Mouse (Mus musculus) C2C12 (cell line): Measurements from ENCODE around the gene Trip4. TPM values are rescaled to one million over a fixed set of nuclear protein-coding genes. Genes with fewer than 3 reads are reported as not detected.

Source experiments
- H3K27me3 ChIP-seq: one replicate; pipeline ENCODE4 v1.6.1; 2011; ENCODE audit not compliant: control insufficient read depth, insufficient read depth, insufficient read length
- H3K36me3 ChIP-seq: one replicate; pipeline ENCODE4 v1.6.1; 2011; ENCODE audit not compliant: control insufficient read depth, insufficient read depth
- H3K4me3 ChIP-seq: one replicate; pipeline ENCODE4 v1.5.1; 2011; ENCODE audit warnings: mild to moderate bottlenecking, control low read depth; ENCODE audit not compliant: poor library complexity, insufficient read depth, severe bottlenecking
- H3K79me2 ChIP-seq: one replicate; pipeline ENCODE4 v1.6.1; 2011; ENCODE audit not compliant: control insufficient read depth, insufficient read depth
- H3K79me3 ChIP-seq: one replicate; pipeline ENCODE4 v1.6.1; 2011; ENCODE audit warnings: low read depth, control low read depth
- H3ac ChIP-seq: one replicate; pipeline ENCODE3; 2011; ENCODE audit warnings: low read depth; ENCODE audit not compliant: control insufficient read depth, insufficient read length
- CEBPB ChIP-seq: IDR thresholded peaks from one replicate; pipeline ENCODE4 v1.6.1; 2011; ENCODE audit warnings: low read depth, mild to moderate bottlenecking, control low read depth, moderate library complexity
- CTCF ChIP-seq: IDR thresholded peaks from one replicate; pipeline ENCODE4 v1.5.1; 2011; ENCODE audit not compliant: control insufficient read depth, insufficient read depth, insufficient read length
- FOSL1 ChIP-seq: IDR thresholded peaks from one replicate; pipeline ENCODE4 v1.8.0; 2011; ENCODE audit warnings: mild to moderate bottlenecking, low read length; ENCODE audit not compliant: poor library complexity, insufficient read depth, severe bottlenecking
- MAX ChIP-seq: IDR thresholded peaks from one replicate; pipeline ENCODE4 v1.6.1; 2011; ENCODE audit warnings: mild to moderate bottlenecking, control low read depth
- MYOD1 ChIP-seq: IDR thresholded peaks from one replicate; pipeline ENCODE4 v1.6.1; 2011; ENCODE audit warnings: low read depth; ENCODE audit not compliant: control insufficient read depth, insufficient read length
- MYOG ChIP-seq: IDR thresholded peaks from one replicate; pipeline ENCODE4 v1.6.1; 2011; ENCODE audit not compliant: control insufficient read depth, insufficient read length; ENCODE audit errors: extremely low read depth
- USF1 ChIP-seq: IDR thresholded peaks from one replicate; pipeline ENCODE4 v1.6.1; 2011; ENCODE audit warnings: low read depth, mild to moderate bottlenecking, control low read depth, moderate library complexity
- polyA plus RNA-seq: library from polyadenylated mRNA; unstranded; fragments of >200 nt; fragmentation: generic; extraction: Trizol; gene quantifications from one replicate; pipeline ENCODE4 v1.2.1, GENCODE M21; 2012; ENCODE audit warnings: missing spikeins

The Trip4 gene
- polyA plus RNA-seq, 1 experiment: 6.2 TPM

DNA sequence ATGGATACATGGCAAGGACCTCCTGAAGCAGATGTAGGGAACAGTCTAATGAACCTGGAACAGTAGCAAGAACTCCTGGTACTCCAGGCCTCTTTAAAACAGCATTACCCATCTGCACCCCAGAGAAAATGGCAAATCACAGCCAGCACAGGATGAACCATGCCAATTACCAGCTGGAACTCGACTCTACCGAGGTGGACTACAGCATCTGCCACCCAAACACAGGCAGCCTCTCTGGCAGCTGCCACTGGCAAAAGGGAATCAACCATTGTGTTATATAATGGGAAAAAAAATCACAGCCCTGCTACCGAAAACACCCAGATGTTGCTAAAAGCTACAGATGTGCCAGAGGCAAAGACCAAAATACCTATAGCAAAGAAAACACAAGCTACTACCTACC is 115.5 kb downstream of the Trip4 start:
- no peak for TF ChIP-seq FOSL1
- no peak for TF ChIP-seq MYOD1
- TF ChIP-seq USF1: no peak
- no peak for TF ChIP-seq CEBPB
- TF ChIP-seq MYOG: no peak
- TF ChIP-seq MAX: no peak
- TF ChIP-seq CTCF: no peak
- Histone ChIP-seq H3K36me3 (peaks cover 11% of the 10 kb centered on the region), H3K79me3 (peaks cover 29% of the 10 kb centered on the region), H3K27me3 (no peaks in the 10 kb centered on the region), H3K4me3 (no peak overlapping the region), H3K79me2 (peaks cover 75% of the 10 kb centered on the region), H3ac (no peak overlapping the region)

- Histone ChIP-seq H3K36me3 (peaks cover 11% of the 10 kb centered on the region), H3K27me3 (no peaks in the 10 kb centered on the region), H3ac (no peak overlapping the region), H3K79me3 (peaks cover 31% of the 10 kb centered on the region), H3K79me2 (peaks cover 75% of the 10 kb centered on the region), H3K4me3 (no peak overlapping the region)
- TF ChIP-seq CEBPB: no peak
- no peak for TF ChIP-seq FOSL1
Measured at GRCm38 (mm10) chr9:65791846-65792245, 116.7 kb downstream of the Trip4 start.

DNA sequence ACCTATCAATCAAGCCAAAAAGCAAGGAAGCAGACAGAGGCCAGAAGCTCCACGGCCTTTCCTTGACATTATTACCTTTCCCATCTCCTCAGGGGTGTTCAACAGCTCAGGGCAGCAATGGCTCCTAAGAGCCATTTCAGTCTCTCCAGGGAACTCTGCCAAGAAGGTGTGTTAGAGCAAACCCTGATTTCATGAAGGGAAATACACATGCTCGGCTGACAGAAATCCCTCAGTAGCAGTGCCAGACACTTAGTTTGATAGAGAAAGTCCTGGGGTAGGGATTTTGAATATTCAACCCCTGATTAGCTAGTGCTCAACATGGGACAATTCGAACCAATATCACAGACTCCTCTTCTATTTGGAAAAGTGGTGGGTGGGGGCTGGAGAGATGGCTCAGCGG is 117.5 kb downstream of the Trip4 start:
- Histone ChIP-seq H3K27me3 (no peaks in the 10 kb centered on the region), H3K79me2 (peaks cover 77% of the 10 kb centered on the region), H3K36me3 (peaks cover 11% of the 10 kb centered on the region), H3ac (no peak overlapping the region), H3K4me3 (no peak overlapping the region), H3K79me3 (peaks cover 35% of the 10 kb centered on the region)
- TF ChIP-seq USF1: no peak

- TF ChIP-seq FOSL1 (no peak), CTCF (no peak), MYOD1 (no peak), CEBPB (no peak), USF1 (no peak)
- no peak overlapping the region for H3ac ChIP-seq
- H3K4me3 ChIP-seq: no peak overlapping the region
- H3K79me2 ChIP-seq: peaks cover 73% of the 10 kb centered on the region
- no peaks in the 10 kb centered on the region for H3K27me3 ChIP-seq
- peaks cover 8% of the 10 kb centered on the region for H3K36me3 ChIP-seq
- H3K79me3 ChIP-seq: peaks cover 38% of the 10 kb centered on the region
Measured at GRCm38 (mm10) chr9:65789788-65790187, 118.8 kb downstream of the Trip4 start.

DNA sequence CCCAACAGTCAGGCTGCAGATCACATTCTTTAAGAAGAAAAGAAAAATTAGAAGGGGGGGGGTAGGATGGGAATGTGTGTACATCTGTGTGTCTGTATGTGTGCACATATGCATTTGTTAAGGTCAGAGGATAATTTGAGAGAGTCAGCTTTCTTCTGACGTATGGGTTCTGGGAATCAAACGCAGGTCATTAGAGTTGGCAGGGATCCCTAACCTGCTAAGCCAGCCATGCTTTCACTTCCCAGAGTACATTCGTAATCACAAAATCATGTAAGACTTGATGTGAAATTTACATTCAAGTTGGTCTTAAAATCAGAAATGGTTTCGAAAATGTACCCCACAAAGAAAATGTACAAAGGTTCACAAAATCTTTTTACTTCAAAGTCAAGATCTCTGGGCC is 120.0 kb downstream of the Trip4 start:
- Histone ChIP-seq H3K36me3 (peaks cover 7% of the 10 kb centered on the region), H3K27me3 (no peaks in the 10 kb centered on the region), H3K4me3 (no peak overlapping the region), H3ac (no peak overlapping the region), H3K79me3 (peaks cover 40% of the 10 kb centered on the region), H3K79me2 (peaks cover 78% of the 10 kb centered on the region)
- TF ChIP-seq MYOG: no peak
- TF ChIP-seq USF1: no peak
- no peak for TF ChIP-seq MYOD1
- TF ChIP-seq MAX: no peak

GRCm38 (mm10) chr9:65787829-65788344 is 120.7 kb downstream of the Trip4 start:
- H3ac ChIP-seq: no peak overlapping the region
- H3K4me3 ChIP-seq: no peak overlapping the region
- no peaks in the 10 kb centered on the region for H3K27me3 ChIP-seq
- H3K79me3 ChIP-seq: peaks cover 43% of the 10 kb centered on the region
- peaks cover 4% of the 10 kb centered on the region for H3K36me3 ChIP-seq
- peaks cover 78% of the 10 kb centered on the region for H3K79me2 ChIP-seq
- no peak for TF ChIP-seq MYOG
- TF ChIP-seq MYOD1: no peak
- no peak for TF ChIP-seq FOSL1
- no peak for TF ChIP-seq USF1
- TF ChIP-seq MAX: no peak
- no peak for TF ChIP-seq CTCF
